Mouse (Mus musculus): ENCODE results near the gene Lrp4.
A peak's percentile ranks its signal among the peaks of the same experiment; 100 is the strongest.

The Lrp4 gene

DNA sequence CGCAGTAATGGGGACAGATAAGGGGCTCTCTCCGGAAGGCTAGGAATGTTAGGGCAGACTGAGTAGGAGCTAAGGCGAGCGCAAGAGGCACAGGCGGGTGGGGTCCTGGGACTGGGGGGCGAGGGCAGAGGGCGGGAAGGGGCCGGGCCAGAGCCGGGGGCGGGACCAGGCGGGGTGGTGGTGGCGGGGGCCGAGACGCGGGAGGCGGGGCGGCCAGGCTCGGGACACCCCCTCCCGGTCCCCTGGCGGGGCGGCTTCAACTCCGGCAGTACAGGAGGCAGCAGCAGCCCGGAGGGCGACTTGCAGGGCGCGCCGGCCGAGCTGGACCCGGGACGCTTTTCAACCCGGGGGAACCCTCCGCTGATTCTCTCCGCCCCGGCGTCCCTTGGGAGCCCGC lies at the start of gene Lrp4:
Gene Lrp4, plus strand, starts transcription at position 253 of the 397 bp plus-strand sequence.
- peak; percentile 17 for DNase-seq (ENCODE audit: low read depth, low spot score)

GRCm38 (mm10) chr2:91408031-91408430 lies 49.3 kb upstream of the Lrp4 start:
- DNase-seq (ENCODE audit: low read depth, low spot score) = no peak

DNA sequence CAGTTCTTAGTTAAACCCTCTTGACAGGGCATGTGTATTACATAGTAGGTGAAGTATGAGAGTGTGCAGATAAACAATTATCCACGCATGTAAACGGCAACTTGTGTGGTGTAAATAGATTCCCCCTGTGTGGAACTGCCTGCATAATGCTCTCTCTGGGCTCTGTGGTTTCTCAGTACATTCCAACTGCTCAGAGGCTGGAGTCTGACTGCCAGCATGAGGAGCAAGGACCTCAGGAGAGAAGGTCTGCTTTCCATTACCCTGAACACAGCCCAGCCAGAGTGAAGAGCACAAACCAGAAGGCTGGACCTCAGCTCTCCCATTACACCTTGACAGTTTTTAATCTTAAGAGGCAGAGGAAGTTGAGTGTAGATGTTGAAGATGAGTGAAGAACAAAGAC lies 45.8 kb upstream of the Lrp4 start:
- DNase-seq (ENCODE audit: low read depth, low spot score) = no peak

DNA sequence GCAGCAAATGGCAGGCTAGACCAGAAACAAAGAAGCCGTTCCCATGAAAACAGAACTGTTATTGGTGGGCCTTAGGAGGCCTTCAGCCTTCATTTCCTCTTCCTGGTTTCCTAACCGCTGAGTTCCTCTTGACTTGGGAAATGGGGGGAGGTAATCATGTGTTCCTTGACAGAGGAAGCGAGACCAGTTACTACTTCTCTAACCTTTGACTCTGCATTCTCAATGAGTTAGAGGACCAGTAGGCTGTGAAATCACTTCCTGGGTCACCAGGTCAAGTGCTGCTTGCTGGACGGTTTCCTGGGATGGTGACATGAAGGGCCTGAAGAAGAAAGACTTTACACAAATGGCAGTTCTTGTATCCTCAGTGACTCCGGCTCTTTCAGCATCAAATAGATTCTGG lies 45.0 kb upstream of the Lrp4 start:
- DNase-seq (ENCODE audit: low read depth, low spot score) = no peak

DNA sequence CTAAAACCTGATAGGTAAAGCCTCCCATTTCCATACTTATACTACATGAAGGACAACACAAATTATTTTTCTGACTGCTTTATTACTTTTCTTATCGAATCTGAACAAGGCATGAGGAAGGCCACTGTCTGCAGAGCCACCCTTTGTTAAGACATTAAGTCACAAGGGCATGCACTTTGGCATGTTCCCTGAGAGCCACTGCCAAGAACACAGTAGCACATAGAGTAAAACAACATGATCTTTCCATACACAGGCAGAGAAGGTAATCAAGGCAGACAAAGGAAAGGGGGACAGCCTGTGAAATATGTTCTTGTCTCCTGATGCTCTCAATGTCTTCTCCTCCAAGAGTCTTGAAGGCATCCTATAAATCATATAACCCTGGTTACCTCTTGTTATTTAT lies 43.5 kb upstream of the Lrp4 start:
- DNase-seq (ENCODE audit: low read depth, low spot score) = no peak

DNA sequence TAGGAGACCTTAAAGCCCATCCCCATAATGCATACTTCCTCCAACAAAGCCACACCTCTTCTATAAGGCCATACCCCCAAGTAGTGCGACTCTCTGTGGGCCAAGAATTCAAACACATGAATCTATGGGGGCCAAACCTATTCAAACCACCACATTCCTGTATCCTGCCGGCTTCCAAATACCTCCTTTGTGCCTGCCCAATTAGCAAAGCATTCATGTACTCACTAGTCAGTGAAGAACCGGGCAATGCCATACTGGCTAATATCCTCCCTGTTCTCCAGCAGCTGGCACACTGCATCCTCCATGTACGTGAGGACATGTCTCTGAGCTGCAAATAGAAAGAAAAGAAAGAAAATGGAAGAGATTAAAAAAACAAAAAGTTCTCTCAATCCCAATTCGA lies 35.7 kb upstream of the Lrp4 start:
- DNase-seq (ENCODE audit: low read depth, low spot score) = no peak

GRCm38 (mm10) chr2:91424061-91424720 lies 33.1 kb upstream of the Lrp4 start:
- DNase-seq (ENCODE audit: low read depth, low spot score) = peak; percentile 17

- DNase-seq (ENCODE audit: low read depth, low spot score) = no peak
Measured at GRCm38 (mm10) chr2:91426321-91426720, 31.0 kb upstream of the Lrp4 start.

DNA sequence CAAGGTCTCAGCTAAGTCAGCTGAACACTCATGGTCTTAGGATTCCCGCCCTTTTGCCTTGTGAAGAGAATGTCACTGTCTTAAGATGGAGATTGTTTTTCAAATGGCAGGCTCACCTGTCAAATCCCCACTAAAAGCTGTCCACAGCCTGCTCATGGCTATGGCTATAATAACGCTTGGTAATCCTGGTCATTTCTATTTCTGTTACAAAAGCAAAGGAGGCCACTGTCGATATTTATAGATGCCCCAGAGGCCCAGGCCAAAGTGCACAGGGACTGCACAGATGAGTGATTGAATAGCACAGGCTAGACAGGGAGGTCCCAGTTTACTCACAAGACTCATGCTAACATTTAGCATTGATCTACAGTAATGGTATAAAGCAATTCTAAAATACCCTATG lies 28.2 kb upstream of the Lrp4 start:
- no peak for DNase-seq (ENCODE audit: low read depth, low spot score)

DNA sequence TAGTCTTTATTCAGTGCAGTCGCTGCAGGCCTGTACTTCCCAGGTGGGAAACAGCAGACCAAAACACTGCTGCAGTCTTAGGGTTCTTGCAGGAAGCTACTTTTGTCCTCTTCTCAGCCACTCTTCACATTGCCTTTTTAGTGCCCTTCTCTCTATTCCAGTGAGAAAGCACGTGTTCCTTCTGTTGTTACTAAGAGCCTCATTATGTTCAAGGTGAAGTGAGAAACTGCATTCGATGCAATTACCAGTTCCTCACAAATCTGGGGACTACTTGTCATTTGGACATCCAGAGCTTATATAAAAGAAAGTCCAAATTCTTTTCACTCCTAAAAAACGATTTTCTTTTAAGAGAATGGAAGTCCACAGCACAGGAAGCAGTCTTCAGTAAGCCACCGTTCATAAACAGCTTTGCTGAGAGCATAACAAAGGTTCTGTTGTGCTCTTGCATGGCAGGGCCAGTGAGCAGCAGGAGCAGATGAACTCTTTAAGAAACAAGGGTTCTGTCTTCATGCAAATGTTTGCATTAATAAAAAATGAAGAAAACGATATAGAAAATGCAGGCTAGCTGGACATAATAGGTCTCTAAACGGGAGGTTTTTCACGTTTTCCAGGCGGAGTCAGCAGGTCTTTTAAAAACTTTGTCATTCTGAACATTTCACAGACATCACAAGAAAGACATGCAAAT lies 27.3 kb upstream of the Lrp4 start:
- no peak for DNase-seq (ENCODE audit: low read depth, low spot score)

- DNase-seq (ENCODE audit: low read depth, low spot score) = peak; percentile 39
Measured at GRCm38 (mm10) chr2:91430600-91430919, 26.8 kb upstream of the Lrp4 start.

DNA sequence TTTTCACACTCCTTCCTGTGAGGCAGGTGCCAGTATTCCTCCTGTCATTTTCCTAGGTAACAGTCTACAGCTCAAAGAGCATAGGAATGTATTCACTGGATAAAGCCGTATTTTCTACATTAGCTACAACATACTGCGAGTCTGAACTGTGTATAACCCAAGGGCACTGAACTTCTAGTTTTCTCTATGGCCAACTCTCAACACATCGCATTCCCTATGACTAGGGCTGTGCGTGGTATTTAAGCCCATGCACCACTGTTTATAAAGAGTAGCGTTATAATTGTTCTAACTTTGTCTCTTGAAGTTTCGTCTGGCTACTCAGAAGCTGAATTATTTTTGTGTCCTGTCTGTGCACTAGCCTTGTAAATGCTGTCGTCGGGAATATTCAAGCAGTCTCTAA lies 20.6 kb upstream of the Lrp4 start:
- no peak for DNase-seq (ENCODE audit: low read depth, low spot score)

DNA sequence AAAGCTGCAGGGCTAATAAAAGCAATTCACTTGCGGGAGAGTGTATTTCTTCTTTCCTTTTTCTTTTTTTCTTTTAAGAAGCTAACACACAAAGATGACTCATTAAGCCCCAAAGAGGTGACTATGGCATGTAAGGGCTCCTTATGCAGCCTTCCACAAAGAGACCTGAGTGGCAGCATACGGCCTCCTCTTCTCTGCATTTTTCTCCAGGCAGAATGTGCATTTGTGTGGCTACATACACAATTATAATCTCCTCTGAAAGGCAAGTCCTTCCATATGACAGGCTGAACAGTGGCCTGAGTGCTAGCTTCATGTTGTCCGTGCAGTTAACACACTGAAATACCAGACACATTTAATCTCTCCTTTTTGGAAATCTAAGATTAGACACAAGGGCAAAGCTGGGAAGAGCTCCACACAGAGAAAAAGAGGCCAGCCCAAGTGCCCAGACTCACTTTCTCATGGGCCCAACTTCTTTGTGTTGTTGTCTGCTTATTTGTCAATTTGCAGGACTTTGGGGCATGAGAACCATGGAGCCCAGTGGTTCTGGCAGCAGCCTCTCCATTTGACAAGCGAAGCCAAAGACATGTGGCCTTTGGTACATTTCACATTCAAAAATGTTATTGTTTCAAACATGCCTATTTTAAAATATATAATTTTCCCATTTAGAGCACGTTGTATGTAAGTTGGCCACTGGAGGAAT lies 20.0 kb upstream of the Lrp4 start:
- DNase-seq (ENCODE audit: low read depth, low spot score) = no peak

GRCm38 (mm10) chr2:91439271-91439670 lies 18.0 kb upstream of the Lrp4 start:
- peak; percentile 66 for DNase-seq (ENCODE audit: low read depth, low spot score)

- DNase-seq (ENCODE audit: low read depth, low spot score) = no peak
Measured at GRCm38 (mm10) chr2:91439876-91440275, 17.4 kb upstream of the Lrp4 start.

GRCm38 (mm10) chr2:91440686-91441085 lies 16.6 kb upstream of the Lrp4 start:
- DNase-seq (ENCODE audit: low read depth, low spot score) = no peak

GRCm38 (mm10) chr2:91441715-91442114 lies 15.6 kb upstream of the Lrp4 start:
- no peak for DNase-seq (ENCODE audit: low read depth, low spot score)

- no peak for DNase-seq (ENCODE audit: low read depth, low spot score)
Measured at GRCm38 (mm10) chr2:91442241-91442640, 15.1 kb upstream of the Lrp4 start.

DNA sequence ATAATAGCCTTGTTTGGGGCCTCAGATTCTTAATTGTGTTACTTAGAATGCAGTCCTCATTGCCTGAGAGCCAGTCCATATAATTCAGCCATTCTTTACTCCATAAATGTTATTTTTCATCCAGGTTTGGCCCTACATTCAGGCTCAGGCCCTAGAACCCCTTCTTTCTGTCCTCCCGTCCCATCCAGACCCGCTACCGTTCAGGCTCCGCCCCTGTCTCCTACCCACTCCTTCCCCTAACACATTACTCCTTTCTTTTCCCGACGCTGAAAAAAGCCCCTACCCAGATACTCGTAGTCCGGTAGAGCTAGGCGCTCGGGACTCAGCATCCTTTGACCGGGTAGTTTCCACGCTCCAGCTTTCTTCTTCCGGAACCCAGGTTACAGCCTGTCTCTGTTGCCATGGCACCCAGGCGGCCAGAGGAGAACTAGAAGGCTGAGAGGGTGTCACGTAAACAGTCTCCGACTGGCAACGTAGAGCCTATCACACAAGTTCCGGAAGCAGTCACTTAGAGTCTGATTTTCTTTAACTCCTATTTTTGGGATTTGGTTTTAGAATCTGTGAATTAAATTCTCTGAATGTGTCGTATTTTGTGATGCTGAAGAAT lies 12.9 kb upstream of the Lrp4 start, which contains the start of gene 1110051M20Rik:
Gene 1110051M20Rik, minus strand, starts transcription at position 419 of the 607 bp plus-strand sequence.
- peak; percentile 96 for DNase-seq (ENCODE audit: low read depth, low spot score)

DNA sequence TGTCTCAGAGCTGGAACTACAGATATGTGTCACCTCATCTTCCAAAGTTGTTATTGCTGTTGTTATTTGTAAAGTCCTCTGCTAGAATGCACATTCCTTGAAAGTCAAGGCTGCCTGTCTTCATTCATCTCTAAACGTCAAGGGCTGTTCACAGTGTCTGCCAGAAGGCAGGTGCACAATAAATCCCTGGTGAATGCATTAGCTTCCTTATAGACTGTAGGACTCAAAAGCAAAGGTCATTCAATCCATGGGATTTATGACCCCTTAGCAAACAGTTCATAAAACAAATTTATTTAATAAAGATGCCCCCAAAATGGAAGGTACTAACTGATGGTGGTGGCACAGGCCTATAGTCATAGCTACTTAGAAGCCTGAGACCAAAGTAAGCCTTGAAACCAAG lies 7.6 kb upstream of the Lrp4 start:
- no peak for DNase-seq (ENCODE audit: low read depth, low spot score)

- no peak for DNase-seq (ENCODE audit: low read depth, low spot score)
Measured at GRCm38 (mm10) chr2:91450316-91450715, 7.0 kb upstream of the Lrp4 start.

- DNase-seq (ENCODE audit: low read depth, low spot score) = no peak
Measured at GRCm38 (mm10) chr2:91452658-91453057, 4.7 kb upstream of the Lrp4 start.
